Mouse (Mus musculus) ES-E14 (cell line): ENCODE measurements around the gene Capzb. TPM values are rescaled to one million over a fixed set of nuclear protein-coding genes. Genes with fewer than 3 reads are reported as not detected.

ENCODE experiments used
- DNase-seq: peaks from one replicate; pipeline ENCODE4 v3.0.0-alpha.2; 2013; ENCODE audit warnings: low read depth, low spot score
- H3K27ac ChIP-seq: 2 replicates; pipeline ENCODE4 v1.5.1; 2012; ENCODE audit warnings: low read depth, mild to moderate bottlenecking, low read length, moderate library complexity, mixed read lengths; ENCODE audit not compliant: poor library complexity, insufficient read depth, severe bottlenecking
- H3K36me3 ChIP-seq: 2 replicates; pipeline ENCODE4 v1.6.1; 2012; ENCODE audit warnings: mild to moderate bottlenecking, low read length, moderate library complexity, mixed read lengths; ENCODE audit not compliant: control insufficient read depth, poor library complexity, insufficient read depth, severe bottlenecking
- H3K4me1 ChIP-seq, 2 experiments: fragments of 150-350 bp in 1 of 2; sonication (generic) in 1 of 2; 2 replicates each; pipeline ENCODE4 v1.6.1; 2012; ENCODE audit warnings: low read length in 2 of 2, mild to moderate bottlenecking in 1 of 2, mixed read lengths in 1 of 2; ENCODE audit not compliant: control insufficient read depth in 2 of 2, insufficient read depth in 2 of 2, poor library complexity in 1 of 2
- H3K4me3 ChIP-seq, 2 experiments: fragments of 150-350 bp in 1 of 2; sonication (generic) in 1 of 2; 2 replicates each; pipeline ENCODE4 v1.5.1; 2012; ENCODE audit warnings: low read length in 2 of 2, low read depth in 1 of 2, mild to moderate bottlenecking in 1 of 2, mixed read lengths in 1 of 2; ENCODE audit not compliant: insufficient read depth in 1 of 2, poor library complexity in 1 of 2, severe bottlenecking in 1 of 2
- H3K9ac ChIP-seq: 2 replicates; pipeline ENCODE4 v1.6.1; 2012; ENCODE audit warnings: low read depth, mild to moderate bottlenecking, low read length, mixed read lengths; ENCODE audit not compliant: poor library complexity, insufficient read depth, severe bottlenecking
- H3K9me3 ChIP-seq: fragments of 150-350 bp; sonication (generic); 2 replicates; pipeline ENCODE4 v1.6.1; 2012; ENCODE audit warnings: low read depth, mild to moderate bottlenecking, low read length; ENCODE audit not compliant: control insufficient read depth, insufficient read depth
- CHD2 ChIP-seq: IDR thresholded peaks from 2 replicates; pipeline ENCODE4 v1.6.1; 2014; ENCODE audit warnings: mild to moderate bottlenecking, low read depth, low read length, inconsistent platforms
- HCFC1 ChIP-seq: IDR thresholded peaks from 2 replicates; pipeline ENCODE4 v1.6.1; 2012; ENCODE audit warnings: low read length, inconsistent platforms, borderline replicate concordance; ENCODE audit not compliant: insufficient read depth
- MAFK ChIP-seq: IDR thresholded peaks from 2 replicates; pipeline ENCODE4 v1.6.1; 2014; ENCODE audit warnings: mild to moderate bottlenecking, low read depth, low read length, inconsistent platforms; ENCODE audit not compliant: insufficient read depth
- ZC3H11A ChIP-seq: IDR thresholded peaks from 2 replicates; pipeline ENCODE4 v1.6.1; 2012; ENCODE audit warnings: low read depth, mild to moderate bottlenecking, inconsistent platforms, low read length, borderline replicate concordance
- ZNF384 ChIP-seq: IDR thresholded peaks from 2 replicates; pipeline ENCODE4 v1.6.1; 2012; ENCODE audit warnings: low read depth, low read length, inconsistent platforms
- in situ Hi-C, 2 experiments: fragments of 600-800 bp; cut with MboI; formaldehyde crosslinking; loops; one replicate each; pipeline ENCODE4 v1.15.1; 2025; ENCODE audit warnings: low sequenced_read_pairs in 2 of 2, inconsistent platforms in 1 of 2; ENCODE audit not compliant: unreplicated experiment in 2 of 2
- total RNA-seq: library from RNA; depleted of rRNA; stranded (reverse); fragments of 300-350 nt; gene quantifications from 2 replicates; pipeline ENCODE4 v1.2.3, GENCODE M21; 2012

Gene Capzb
- total RNA-seq, 1 experiment = 111 TPM

GRCm38 (mm10) chr4:139219656-139220055 lies 27.0 kb downstream of the Capzb start:
- H3K27ac ChIP-seq = no peak overlapping the region; the same call in 1 of the 2 replicates
- in situ Hi-C loops = no loop called here
- H3K9ac ChIP-seq = no peak overlapping the region
- H3K36me3 ChIP-seq = peaks cover 14% of the 10 kb centered on the region; the same call in 1 of the 2 replicates
- no peak for TF ChIP-seq ZC3H11A
- TF ChIP-seq ZNF384 = no peak
- no peak for TF ChIP-seq CHD2
- TF ChIP-seq HCFC1 = no peak
- TF ChIP-seq MAFK = no peak
- H3K9me3 ChIP-seq = no peaks in the 10 kb centered on the region
- H3K4me1 ChIP-seq = peaks cover 3 to 26% of the 10 kb centered on the region in 2 experiments; a peak in 2 of 4 replicates
- DNase-seq = no peak
- H3K4me3 ChIP-seq = no peak overlapping the region

DNA sequence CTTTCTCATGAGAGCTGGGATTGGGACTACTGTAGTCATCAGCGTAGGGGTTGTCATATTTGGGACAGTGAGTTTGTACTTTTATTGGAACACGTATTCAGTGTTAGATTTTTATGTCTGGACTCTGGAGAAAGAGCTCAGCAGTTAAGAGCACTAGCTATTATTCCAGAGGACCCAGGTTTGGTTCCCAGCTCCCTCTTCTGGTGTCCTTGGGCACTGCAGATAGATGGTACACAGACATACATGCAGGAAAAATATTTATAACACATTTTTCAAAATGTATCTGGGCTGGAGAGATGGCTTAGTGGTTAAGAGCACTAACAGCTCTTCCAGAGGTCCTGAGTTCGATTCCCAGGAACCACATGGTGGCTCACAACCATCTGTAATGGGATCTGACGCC lies 28.3 kb downstream of the Capzb start:
- H3K27ac ChIP-seq = no peak overlapping the region
- no peak for DNase-seq
- in situ Hi-C loops = no loop called here
- no peak for TF ChIP-seq CHD2
- no peak for TF ChIP-seq ZNF384
- no peak for TF ChIP-seq ZC3H11A
- TF ChIP-seq HCFC1 = no peak
- no peak for TF ChIP-seq MAFK
- H3K9ac ChIP-seq = no peak overlapping the region
- peaks cover 18% of the 10 kb centered on the region for H3K36me3 ChIP-seq
- H3K4me3 ChIP-seq = no peak overlapping the region
- H3K9me3 ChIP-seq = no peaks in the 10 kb centered on the region
- H3K4me1 ChIP-seq = peaks cover 3 to 29% of the 10 kb centered on the region in 2 experiments; a peak in 2 of 4 replicates

GRCm38 (mm10) chr4:139221837-139222236 lies 29.1 kb downstream of the Capzb start:
- peaks cover 20% of the 10 kb centered on the region for H3K36me3 ChIP-seq
- in situ Hi-C loops = no loop called here
- no peak for TF ChIP-seq CHD2
- no peak for TF ChIP-seq ZNF384
- TF ChIP-seq MAFK = no peak

GRCm38 (mm10) chr4:139225115-139225514 lies 32.4 kb downstream of the Capzb start:
- Histone ChIP-seq H3K4me3 (no peak overlapping the region), H3K4me1 (peaks cover 0 to 13% of the 10 kb centered on the region in 2 experiments; a peak in 2 of 4 replicates), H3K9me3 (no peaks in the 10 kb centered on the region), H3K36me3 (peaks cover 14% of the 10 kb centered on the region), H3K27ac (no peak overlapping the region), H3K9ac (no peak overlapping the region)
- TF ChIP-seq ZNF384 (no peak), ZC3H11A (no peak)
- in situ Hi-C loops = no loop called here
- DNase-seq = no peak

More at GRCm38 (mm10) chr4:139221837-139222236, 29.1 kb downstream of the Capzb start:
- Histone ChIP-seq H3K9ac (no peak overlapping the region), H3K4me3 (no peak overlapping the region), H3K4me1 (peaks cover 3 to 26% of the 10 kb centered on the region in 2 experiments; a peak in 1 of 4 replicates), H3K27ac (no peak overlapping the region), H3K9me3 (no peaks in the 10 kb centered on the region)
- DNase-seq = no peak

DNA sequence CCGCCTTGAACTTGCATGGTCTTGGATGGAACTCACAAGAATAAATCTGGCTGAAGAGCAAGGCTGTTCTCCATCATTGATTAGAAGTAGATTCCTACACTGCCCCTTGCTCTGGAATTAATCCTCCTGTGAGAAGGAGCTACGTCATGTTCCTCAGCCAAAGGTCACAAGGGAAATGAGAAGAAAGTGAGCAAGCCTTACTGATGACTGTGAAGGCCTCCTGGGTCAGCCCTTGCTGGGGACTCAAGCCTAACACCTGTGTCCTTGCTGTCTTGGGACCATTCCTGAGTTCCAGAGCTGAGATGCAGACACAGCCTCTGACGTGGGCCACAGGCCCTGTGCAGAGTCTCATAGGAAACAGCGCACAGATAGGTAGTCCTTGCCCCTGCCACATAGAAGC lies 33.2 kb downstream of the Capzb start:
- Histone ChIP-seq H3K27ac (no peak overlapping the region), H3K9ac (no peak overlapping the region), H3K9me3 (no peaks in the 10 kb centered on the region), H3K4me3 (no peak overlapping the region), H3K4me1 (peaks cover 0 to 20% of the 10 kb centered on the region in 2 experiments; a peak in 3 of 4 replicates), H3K36me3 (peaks cover 14% of the 10 kb centered on the region)
- in situ Hi-C loops = no loop called here
- no peak for TF ChIP-seq CHD2
- no peak for TF ChIP-seq HCFC1
- no peak for TF ChIP-seq ZC3H11A
- TF ChIP-seq ZNF384 = no peak
- no peak for TF ChIP-seq MAFK
- no peak for DNase-seq
